Mouse (Mus musculus) spleen, postnatal 10 days (tissue): ENCODE results near the gene Mblac2.
"Not testable (repeated sequence)": the region's sequence is repeated elsewhere in the genome, so short reads cannot be mapped to it uniquely, and the experiment has no call there.

ENCODE experiments used
- DNase-seq, 2 experiments: peaks; one replicate each; pipeline ENCODE4 v3.0.0; 2021 to 2022; ENCODE audit warnings: low spot score in 2 of 2

The Mblac2 gene

GRCm38 (mm10) chr13:81710775-81711545, at the start of gene Mblac2, which contains the start of gene Polr3g:
Mblac2 (plus strand) TSS chr13:81711341.
Polr3g (minus strand) TSS chr13:81711013.
- DNase-seq, result peak; percentile 97 to 99

GRCm38 (mm10) chr13:81663566-81664330, 47.4 kb upstream of the Mblac2 start:
- DNase-seq, result no peak

GRCm38 (mm10) chr13:81664331-81664698, 46.8 kb upstream of the Mblac2 start:
- DNase-seq, result no peak

GRCm38 (mm10) chr13:81667713-81668112, 43.4 kb upstream of the Mblac2 start:
- DNase-seq, result no peak

- no peak for DNase-seq
These were observed 35.8 kb upstream of the Mblac2 start for GRCm38 (mm10) chr13:81675333-81675732.

- no peak for DNase-seq
These were observed 28.0 kb upstream of the Mblac2 start for GRCm38 (mm10) chr13:81683107-81683506.

- DNase-seq, result no peak
These were observed 26.9 kb upstream of the Mblac2 start for GRCm38 (mm10) chr13:81684258-81684657.

- DNase-seq, result no peak
These were observed 26.3 kb upstream of the Mblac2 start for GRCm38 (mm10) chr13:81684884-81685283.

- DNase-seq, result no peak
These were observed 21.6 kb upstream of the Mblac2 start for GRCm38 (mm10) chr13:81689587-81689986.

GRCm38 (mm10) chr13:81690477-81690876, 20.7 kb upstream of the Mblac2 start:
- DNase-seq, result no peak

GRCm38 (mm10) chr13:81691606-81692005, 19.5 kb upstream of the Mblac2 start:
- DNase-seq, result peak in 1 of 2 experiments; percentile 23

GRCm38 (mm10) chr13:81694446-81694845, 16.7 kb upstream of the Mblac2 start:
- DNase-seq, result no peak

- no peak for DNase-seq
These were observed 8.0 kb upstream of the Mblac2 start for GRCm38 (mm10) chr13:81703148-81703547.

- no peak for DNase-seq
These were observed 7.5 kb upstream of the Mblac2 start for GRCm38 (mm10) chr13:81703621-81704020.

GRCm38 (mm10) chr13:81706311-81706710, 4.8 kb upstream of the Mblac2 start:
- DNase-seq, result no peak

- DNase-seq, result no peak
These were observed 1.3 kb upstream of the Mblac2 start for GRCm38 (mm10) chr13:81709805-81710204.

- peak in 1 of 2 experiments; percentile 21 for DNase-seq
These were observed 875 bp upstream of the Mblac2 start for GRCm38 (mm10) chr13:81710266-81710665.

- DNase-seq, result no peak
These were observed 618 bp downstream of the Mblac2 start for GRCm38 (mm10) chr13:81711546-81712371.

- no peak for DNase-seq
These were observed 2.8 kb downstream of the Mblac2 start for GRCm38 (mm10) chr13:81713896-81714295.

- DNase-seq, result not testable (repeated sequence)
These were observed 17.0 kb downstream of the Mblac2 start for GRCm38 (mm10) chr13:81728141-81728540.

- no peak for DNase-seq
These were observed 18.0 kb downstream of the Mblac2 start for GRCm38 (mm10) chr13:81729102-81729501.

- no peak for DNase-seq
These were observed 19.2 kb downstream of the Mblac2 start for GRCm38 (mm10) chr13:81730362-81730761.
